Comparison of ENCODE assay signal across 10 mouse cellular contexts in genomic region chr7:67230221-67230620, GRCm38 (mm10). TPM values are rescaled to one million over a fixed set of nuclear protein-coding genes. Genes with fewer than 3 reads are reported as not detected.
DNase-seq lines count a peak whose midpoint lies in the region; ATAC-seq lines count a peak whose summit lies in the region.
"Had no signal": no experiment of that assay in that cellular context is flagged by ENCODE, and none has a peak within 500 bp of the region (broad histone marks: within the 10 kb centered on the region; RNA-seq: fewer than 3 reads in every experiment).

No protein-coding gene starts in this region.

- 84% methylated on average over 3 of the region's 3 CpGs for WGBS in intestine, embryonic 15.5 days

- DNase-seq in gastrocnemius, adult 18-20 months (ENCODE audit: low spot score): peak; percentile 30
- no peak for DNase-seq in gastrocnemius, postnatal 36 days
- peak; percentile 15 to 47 for DNase-seq in urinary bladder, postnatal 4 days (ENCODE audit: low spot score in 2 of 2)
- no peak for DNase-seq in urinary bladder, adult 2 months (ENCODE audit: low spot score)
- DNase-seq in heart, postnatal 25 days (ENCODE audit: low spot score): peak; percentile 53
- no peak for DNase-seq in thymus, postnatal 25 days
- DNase-seq in right cerebral cortex, postnatal 36 days (ENCODE audit: low spot score in 2 of 2): no peak

- 0 out of 2 replicates have a peak, but pooled peaks cover 5% of the 10 kb centered on the region for H3K36me3 ChIP-seq in intestine, embryonic 15.5 days

- H3K9ac ChIP-seq in intestine, embryonic 15.5 days: no peak overlapping the region
- H3K9ac ChIP-seq: liver, embryonic 12.5 days had no signal

- H3K4me3 ChIP-seq in intestine, embryonic 15.5 days (replicated peaks): no peak overlapping the region
- H3K4me3 ChIP-seq: liver, embryonic 12.5 days had no signal

- intact Hi-C loops in gastrocnemius, postnatal 36 days (cut with DNase I): loop anchor here (10.0 kb wide), 1 partner anchor 295 kb away; no protein-coding TSS in a partner anchor
- intact Hi-C loops in heart, postnatal 25 days (cut with DNase I): no loop called here

- no peaks in the 10 kb centered on the region for H3K4me1 ChIP-seq in intestine, embryonic 15.5 days (replicated peaks)
- H3K4me1 ChIP-seq: liver, embryonic 12.5 days had no signal

- no peak for ATAC-seq in intestine, embryonic 15.5 days
- ATAC-seq: CD4-positive, CD25-positive, alpha-beta regulatory T cell, adult 4 months; liver, embryonic 12.5 days had no signal

- H3K9me3 ChIP-seq in intestine, embryonic 15.5 days: no peaks in the 10 kb centered on the region
- H3K9me3 ChIP-seq: liver, embryonic 12.5 days had no signal

- H3K27ac ChIP-seq in intestine, embryonic 15.5 days: no peak overlapping the region
- H3K27ac ChIP-seq: liver, embryonic 12.5 days had no signal

- H3K27me3 ChIP-seq in intestine, embryonic 15.5 days (replicated peaks): no peaks in the 10 kb centered on the region
- H3K27me3 ChIP-seq: liver, embryonic 12.5 days had no signal

- no peak overlapping the region for H3K4me2 ChIP-seq in intestine, embryonic 15.5 days (replicated peaks)
- H3K4me2 ChIP-seq: liver, embryonic 12.5 days had no signal

RNA-seq across cellular contexts. Expression of gene Lysmd4, which starts 7.9 kb away (rescaled TPM):
- 1 to 10 TPM; 7.0 to 7.8 TPM for total RNA-seq in gastrocnemius, adult 18-20 months (2021)
- total RNA-seq in gastrocnemius, postnatal 36 days (2021): 1 to 10 TPM; 6.0 to 7.1 TPM
- 10.0 and 11.8 TPM in 2 replicates for polyA plus RNA-seq in urinary bladder, adult 2 months (2012; rRNA removed)
- 10 to 100 TPM; 16.9 to 21.7 TPM for total RNA-seq in heart, postnatal 25 days (2021)
- 11.1 and 12.5 TPM in 2 replicates for polyA plus RNA-seq in intestine, embryonic 15.5 days (2015; fragmentation: Nextera tagmentation; extraction: Ambion mirVana)

Comparison
In these comparisons a context has a peak if more than half of its experiments do, and no peak if none do; other contexts are left out.
1. DNase-seq: peak in gastrocnemius, adult 18-20 months (single experiment), urinary bladder, postnatal 4 days (2 of 2) and heart, postnatal 25 days (single experiment); none in gastrocnemius, postnatal 36 days (0 of 2), urinary bladder, adult 2 months (single experiment), thymus, postnatal 25 days (single experiment) and right cerebral cortex, postnatal 36 days (0 of 2).